Mouse (Mus musculus) forebrain, embryonic 12.5 days (tissue): Measurements from ENCODE around the gene Slit1. TPM values are rescaled to one million over a fixed set of nuclear protein-coding genes. Genes with fewer than 3 reads are reported as not detected.

Experiments
- ATAC-seq: fragments of 200-750 bp; cut with Nextera tagmentation; 2 replicates; pipeline ENCODE4 v1.8.0; 2017; ENCODE audit warnings: moderate TSS enrichment; ENCODE audit not compliant: low FRiP score
- H3K27ac ChIP-seq: fragments of 300-500 bp; sonication (generic); 2 replicates; pipeline ENCODE4 v1.5.1; 2016; ENCODE audit warnings: mild to moderate bottlenecking
- H3K27me3 ChIP-seq: fragments of 300-500 bp; sonication (generic); 2 replicates; pipeline ENCODE4 v1.6.1; 2016; ENCODE audit warnings: mild to moderate bottlenecking
- H3K36me3 ChIP-seq: fragments of 300-500 bp; sonication (generic); replicated peaks from 2 replicates; pipeline ENCODE4 v1.6.1; 2016; ENCODE audit warnings: mild to moderate bottlenecking
- H3K4me1 ChIP-seq: fragments of 300-500 bp; sonication (generic); 2 replicates; pipeline ENCODE4 v1.6.1; 2016
- H3K4me2 ChIP-seq: fragments of 300-500 bp; sonication (generic); 2 replicates; pipeline ENCODE4 v1.6.1; 2016; ENCODE audit warnings: mild to moderate bottlenecking, moderate library complexity
- H3K4me3 ChIP-seq: fragments of 300-500 bp; sonication (generic); replicated peaks from 2 replicates; pipeline ENCODE4 v1.5.1; 2016; ENCODE audit warnings: mild to moderate bottlenecking
- H3K9ac ChIP-seq: fragments of 300-500 bp; sonication (generic); 2 replicates; pipeline ENCODE4 v1.6.1; 2016; ENCODE audit warnings: mild to moderate bottlenecking
- H3K9me3 ChIP-seq: fragments of 300-500 bp; sonication (generic); 2 replicates; pipeline ENCODE4 v1.6.1; 2016
- WGBS: fragments of 180-500 bp; shearing (Covaris S2); methylation state at CpG from one replicate; pipeline ENCODE4 v1.1.7; 2016; 5-methylcytosine and 5-hydroxymethylcytosine counted together
- polyA plus RNA-seq: library from polyadenylated mRNA; unstranded; fragments of >200 nt; fragmentation: Nextera tagmentation; extraction: Ambion mirVana; gene quantifications from 2 replicates; pipeline ENCODE4 v1.2.1, GENCODE M21; 2016

Slit1 gene
- polyA plus RNA-seq, 1 experiment from 2014 or later: 11.0 TPM

- ATAC-seq: no peak
- peaks cover 10% of the 10 kb centered on the region; the same call in 1 of the 2 replicates for H3K27me3 ChIP-seq
- no peak overlapping the region for H3K9ac ChIP-seq
- no peak overlapping the region for H3K4me3 ChIP-seq
- no peaks in the 10 kb centered on the region for H3K36me3 ChIP-seq
- no peak overlapping the region for H3K27ac ChIP-seq
- H3K9me3 ChIP-seq: no peaks in the 10 kb centered on the region
- H3K4me2 ChIP-seq: no peak overlapping the region
- 100% methylated on average over 1 of the region's 1 CpGs for WGBS
- H3K4me1 ChIP-seq: peaks cover 44% of the 10 kb centered on the region
Measured at GRCm38 (mm10) chr19:41680267-41680666, 63.2 kb downstream of the Slit1 start.

- ATAC-seq: no peak
- Histone ChIP-seq H3K4me3 (no peak overlapping the region), H3K9ac (no peak overlapping the region), H3K27me3 (peaks cover 10% of the 10 kb centered on the region; the same call in 1 of the 2 replicates), H3K36me3 (no peaks in the 10 kb centered on the region), H3K27ac (no peak overlapping the region), H3K9me3 (no peaks in the 10 kb centered on the region), H3K4me1 (peaks cover 45% of the 10 kb centered on the region), H3K4me2 (no peak overlapping the region)
- 24% methylated on average over 15 of the region's 15 CpGs for WGBS
Measured at GRCm38 (mm10) chr19:41679028-41679427, 64.4 kb downstream of the Slit1 start.

GRCm38 (mm10) chr19:41677575-41677974, 65.9 kb downstream of the Slit1 start:
- Histone ChIP-seq H3K27me3 (peaks cover 10% of the 10 kb centered on the region; the same call in 1 of the 2 replicates), H3K9ac (no peak overlapping the region), H3K9me3 (no peaks in the 10 kb centered on the region), H3K4me2 (no peak overlapping the region), H3K36me3 (no peaks in the 10 kb centered on the region), H3K4me3 (no peak overlapping the region), H3K27ac (0 out of 2 replicates have a peak overlapping the region, but pooled peaks have one; percentile 19), H3K4me1 (peaks cover 52% of the 10 kb centered on the region)
- ATAC-seq: no peak
- WGBS: 77% methylated on average over 4 of the region's 4 CpGs

- WGBS: 75% methylated on average over 8 of the region's 8 CpGs
- no peak for ATAC-seq
- peaks cover 12% of the 10 kb centered on the region; the same call in 1 of the 2 replicates for H3K27me3 ChIP-seq
- no peaks in the 10 kb centered on the region for H3K9me3 ChIP-seq
- peaks cover 68% of the 10 kb centered on the region for H3K4me1 ChIP-seq
- H3K4me2 ChIP-seq: no peak overlapping the region
- 0 out of 2 replicates have a peak overlapping the region, but pooled peaks have one; percentile 27 for H3K27ac ChIP-seq
- H3K9ac ChIP-seq: no peak overlapping the region
- no peaks in the 10 kb centered on the region for H3K36me3 ChIP-seq
- no peak overlapping the region for H3K4me3 ChIP-seq
Measured at GRCm38 (mm10) chr19:41675583-41675982, 67.9 kb downstream of the Slit1 start.

GRCm38 (mm10) chr19:41674366-41674765, 69.1 kb downstream of the Slit1 start:
- ATAC-seq: no peak
- H3K9me3 ChIP-seq: no peaks in the 10 kb centered on the region
- no peaks in the 10 kb centered on the region for H3K36me3 ChIP-seq
- no peak overlapping the region for H3K4me3 ChIP-seq
- H3K4me1 ChIP-seq: peaks cover 74% of the 10 kb centered on the region
- H3K9ac ChIP-seq: no peak overlapping the region
- H3K4me2 ChIP-seq: no peak overlapping the region
- H3K27me3 ChIP-seq: peaks cover 12% of the 10 kb centered on the region; the same call in 1 of the 2 replicates
- WGBS: 77% methylated on average over 4 of the region's 4 CpGs
- H3K27ac ChIP-seq: no peak overlapping the region

- Histone ChIP-seq H3K27me3 (peaks cover 19% of the 10 kb centered on the region), H3K4me2 (no peak overlapping the region), H3K9ac (no peak overlapping the region), H3K27ac (peak overlapping the region; percentile 68), H3K4me1 (peaks cover 76% of the 10 kb centered on the region), H3K36me3 (no peaks in the 10 kb centered on the region), H3K4me3 (no peak overlapping the region), H3K9me3 (no peaks in the 10 kb centered on the region)
- WGBS: 33% methylated on average over 4 of the region's 4 CpGs
- ATAC-seq: no peak
Measured at GRCm38 (mm10) chr19:41672836-41673235, 70.6 kb downstream of the Slit1 start.

GRCm38 (mm10) chr19:41670931-41671330, 72.5 kb downstream of the Slit1 start:
- H3K4me3 ChIP-seq: no peak overlapping the region
- H3K36me3 ChIP-seq: no peaks in the 10 kb centered on the region
- H3K4me1 ChIP-seq: peaks cover 61% of the 10 kb centered on the region
- ATAC-seq: no peak
- WGBS: 58% methylated on average over 7 of the region's 7 CpGs
- no peaks in the 10 kb centered on the region for H3K9me3 ChIP-seq
- no peak overlapping the region for H3K4me2 ChIP-seq
- 0 out of 2 replicates have a peak overlapping the region, but pooled peaks have one; percentile 75 for H3K27ac ChIP-seq
- peaks cover 22% of the 10 kb centered on the region for H3K27me3 ChIP-seq
- H3K9ac ChIP-seq: no peak overlapping the region

- no peak overlapping the region for H3K4me3 ChIP-seq
- peaks cover 58% of the 10 kb centered on the region for H3K4me1 ChIP-seq
- H3K27me3 ChIP-seq: peaks cover 26% of the 10 kb centered on the region
- H3K4me2 ChIP-seq: no peak overlapping the region
- 40% methylated on average over 5 of the region's 5 CpGs for WGBS
- ATAC-seq: no peak
- no peaks in the 10 kb centered on the region for H3K9me3 ChIP-seq
- H3K9ac ChIP-seq: no peak overlapping the region
- no peaks in the 10 kb centered on the region for H3K36me3 ChIP-seq
- H3K27ac ChIP-seq: peak overlapping the region; percentile 75
Measured at GRCm38 (mm10) chr19:41670473-41670872, 73.0 kb downstream of the Slit1 start.

GRCm38 (mm10) chr19:41669747-41670342, 73.6 kb downstream of the Slit1 start:
- Histone ChIP-seq H3K4me2 (no peak overlapping the region), H3K27ac (peak overlapping the region; percentile 75), H3K9ac (no peak overlapping the region), H3K4me3 (no peak overlapping the region), H3K9me3 (no peaks in the 10 kb centered on the region), H3K4me1 (peaks cover 56% of the 10 kb centered on the region), H3K27me3 (peaks cover 32% of the 10 kb centered on the region), H3K36me3 (no peaks in the 10 kb centered on the region)
- 19% methylated on average over 12 of the region's 12 CpGs for WGBS
- ATAC-seq: peak; percentile 71

GRCm38 (mm10) chr19:41667591-41667990, 75.9 kb downstream of the Slit1 start:
- no peaks in the 10 kb centered on the region for H3K9me3 ChIP-seq
- peaks cover 70% of the 10 kb centered on the region for H3K4me1 ChIP-seq
- H3K27me3 ChIP-seq: peaks cover 48% of the 10 kb centered on the region

GRCm38 (mm10) chr19:41665941-41666340, 77.5 kb downstream of the Slit1 start:
- Histone ChIP-seq H3K27ac (no peak overlapping the region), H3K9ac (no peak overlapping the region), H3K4me1 (peaks cover 64% of the 10 kb centered on the region), H3K4me2 (no peak overlapping the region), H3K4me3 (no peak overlapping the region), H3K27me3 (peaks cover 58% of the 10 kb centered on the region), H3K9me3 (no peaks in the 10 kb centered on the region), H3K36me3 (no peaks in the 10 kb centered on the region)
- ATAC-seq: no peak
- WGBS: 78% methylated on average over 4 of the region's 4 CpGs

More at GRCm38 (mm10) chr19:41667591-41667990, 75.9 kb downstream of the Slit1 start:
- no peaks in the 10 kb centered on the region for H3K36me3 ChIP-seq
- ATAC-seq: no peak
- H3K4me2 ChIP-seq: no peak overlapping the region
- H3K27ac ChIP-seq: no peak overlapping the region
- no peak overlapping the region for H3K4me3 ChIP-seq
- H3K9ac ChIP-seq: no peak overlapping the region
- WGBS: 48% methylated on average over 6 of the region's 6 CpGs

GRCm38 (mm10) chr19:41663506-41664242, 79.8 kb downstream of the Slit1 start:
- peaks cover 75% of the 10 kb centered on the region for H3K27me3 ChIP-seq
- 14% methylated on average over 13 of the region's 13 CpGs for WGBS
- H3K4me2 ChIP-seq: no peak overlapping the region
- no peak overlapping the region for H3K9ac ChIP-seq
- H3K9me3 ChIP-seq: no peaks in the 10 kb centered on the region
- peak; percentile 49 for ATAC-seq
- H3K4me3 ChIP-seq: no peak overlapping the region
- H3K4me1 ChIP-seq: peaks cover 50% of the 10 kb centered on the region
- H3K36me3 ChIP-seq: no peaks in the 10 kb centered on the region
- peak overlapping the region; percentile 56 for H3K27ac ChIP-seq
